Mouse (Mus musculus) midbrain, embryonic 10.5 days (tissue): ENCODE data around the gene Atf3. TPM values are rescaled to one million over a fixed set of nuclear protein-coding genes. Genes with fewer than 3 reads are reported as not detected.
"Not testable (repeated sequence)": the region's sequence is repeated elsewhere in the genome, so short reads cannot be mapped to it uniquely, and the experiment has no call there.

Source experiments
- DNase-seq: peaks from one replicate; pipeline ENCODE4 v3.0.0-alpha.2; 2017; ENCODE audit warnings: low spot score
- H3K27ac ChIP-seq: fragments of 300-500 bp; sonication (generic); replicated peaks from 2 replicates; pipeline ENCODE4 v1.5.1; 2016; ENCODE audit warnings: mild to moderate bottlenecking
- H3K27me3 ChIP-seq: fragments of 300-500 bp; sonication (generic); 2 replicates; pipeline ENCODE4 v1.6.1; 2016; ENCODE audit warnings: low read depth, mild to moderate bottlenecking; ENCODE audit not compliant: poor library complexity, severe bottlenecking
- H3K36me3 ChIP-seq: fragments of 300-500 bp; sonication (generic); 2 replicates; pipeline ENCODE4 v1.6.1; 2016; ENCODE audit warnings: mild to moderate bottlenecking, moderate library complexity
- H3K4me1 ChIP-seq: fragments of 300-500 bp; sonication (generic); 2 replicates; pipeline ENCODE4 v1.6.1; 2016
- H3K4me3 ChIP-seq: fragments of 300-500 bp; sonication (generic); 2 replicates; pipeline ENCODE4 v1.5.1; 2016; ENCODE audit warnings: mild to moderate bottlenecking, moderate library complexity
- H3K9me3 ChIP-seq: fragments of 300-500 bp; sonication (generic); replicated peaks from 2 replicates; pipeline ENCODE4 v1.6.1; 2016; ENCODE audit warnings: mild to moderate bottlenecking
- WGBS: fragments of 180-500 bp; shearing (Covaris S2); methylation state at CpG from one replicate; pipeline ENCODE4 v1.1.7; 2016; 5-methylcytosine and 5-hydroxymethylcytosine counted together
- polyA plus RNA-seq: library from polyadenylated mRNA; unstranded; fragments of >200 nt; fragmentation: Nextera tagmentation; extraction: Ambion mirVana; gene quantifications from 2 replicates; pipeline ENCODE4 v1.2.1, GENCODE M21; 2016

Gene Atf3
- polyA plus RNA-seq, 1 experiment from 2014 or later = 5.5 TPM

DNA sequence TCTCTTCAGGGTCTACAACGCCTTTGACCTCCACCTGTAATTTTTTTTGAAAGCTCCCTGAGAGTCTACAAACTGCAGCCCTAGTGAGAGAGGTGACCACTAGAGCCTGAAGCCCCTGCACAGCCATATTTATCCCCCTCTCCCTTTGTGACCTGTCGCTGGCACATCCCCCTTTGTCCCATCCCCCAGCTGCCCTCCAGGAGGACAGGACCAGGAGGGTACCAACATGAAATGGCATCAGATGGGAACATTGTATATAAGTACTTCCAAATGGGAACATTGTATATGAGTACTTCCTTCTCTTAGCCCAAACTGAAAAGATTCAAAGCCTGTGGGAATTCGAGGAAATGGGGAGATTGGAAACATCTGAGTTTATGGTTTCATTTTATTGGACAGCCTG is 53.1 kb downstream of the Atf3 start, which contains the start of gene Fam71a:
Fam71a (minus strand) TSS at position 101 of the 400 bp plus-strand sequence.
- H3K4me1 ChIP-seq = no peaks in the 10 kb centered on the region
- no peaks in the 10 kb centered on the region for H3K27me3 ChIP-seq
- no peak within 1 kb of the TSS for H3K27ac ChIP-seq
- no peak within 1 kb of the TSS for H3K4me3 ChIP-seq
- WGBS = 93% methylated on average over 3 of the region's 3 CpGs
- H3K9me3 ChIP-seq = peaks cover 5% of the 10 kb centered on the region; the same call in 1 of the 2 replicates
- no peak for DNase-seq
- no peaks in the 10 kb centered on the region for H3K36me3 ChIP-seq

DNA sequence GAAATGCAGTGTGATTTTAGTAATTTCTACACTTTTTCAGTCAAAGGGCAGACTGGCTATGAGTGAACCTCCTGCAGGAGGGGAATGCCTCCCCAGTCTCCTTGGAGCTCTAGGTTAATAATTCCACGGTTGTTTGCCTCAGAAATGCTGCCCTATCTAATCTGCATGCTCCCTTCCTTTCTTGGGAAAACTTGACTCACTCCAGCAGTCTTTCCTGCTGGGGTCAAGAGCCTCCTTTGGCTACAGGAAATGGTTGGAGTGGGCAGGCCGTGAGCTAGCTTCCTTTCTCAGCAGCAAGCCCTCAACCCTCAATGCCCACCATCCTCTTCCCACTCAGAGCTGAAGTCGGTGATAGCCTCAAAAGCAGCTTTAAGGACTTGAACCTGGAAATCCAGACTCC is 63.5 kb downstream of the Atf3 start:
- 59% methylated on average over 3 of the region's 3 CpGs for WGBS
- Histone ChIP-seq H3K36me3 (no peaks in the 10 kb centered on the region), H3K4me1 (no peaks in the 10 kb centered on the region), H3K9me3 (peaks cover 28% of the 10 kb centered on the region), H3K4me3 (no peak overlapping the region), H3K27ac (no peak overlapping the region), H3K27me3 (no peaks in the 10 kb centered on the region)
- no peak for DNase-seq

GRCm38 (mm10) chr1:191153052-191153451 is 64.8 kb downstream of the Atf3 start:
- no peak overlapping the region for H3K4me3 ChIP-seq
- peaks cover 28% of the 10 kb centered on the region for H3K9me3 ChIP-seq
- no peaks in the 10 kb centered on the region for H3K4me1 ChIP-seq
- WGBS = 14% methylated on average over 4 of the region's 4 CpGs
- peak; percentile 36 for DNase-seq
- no peak overlapping the region for H3K27ac ChIP-seq
- H3K36me3 ChIP-seq = no peaks in the 10 kb centered on the region
- no peaks in the 10 kb centered on the region for H3K27me3 ChIP-seq

DNA sequence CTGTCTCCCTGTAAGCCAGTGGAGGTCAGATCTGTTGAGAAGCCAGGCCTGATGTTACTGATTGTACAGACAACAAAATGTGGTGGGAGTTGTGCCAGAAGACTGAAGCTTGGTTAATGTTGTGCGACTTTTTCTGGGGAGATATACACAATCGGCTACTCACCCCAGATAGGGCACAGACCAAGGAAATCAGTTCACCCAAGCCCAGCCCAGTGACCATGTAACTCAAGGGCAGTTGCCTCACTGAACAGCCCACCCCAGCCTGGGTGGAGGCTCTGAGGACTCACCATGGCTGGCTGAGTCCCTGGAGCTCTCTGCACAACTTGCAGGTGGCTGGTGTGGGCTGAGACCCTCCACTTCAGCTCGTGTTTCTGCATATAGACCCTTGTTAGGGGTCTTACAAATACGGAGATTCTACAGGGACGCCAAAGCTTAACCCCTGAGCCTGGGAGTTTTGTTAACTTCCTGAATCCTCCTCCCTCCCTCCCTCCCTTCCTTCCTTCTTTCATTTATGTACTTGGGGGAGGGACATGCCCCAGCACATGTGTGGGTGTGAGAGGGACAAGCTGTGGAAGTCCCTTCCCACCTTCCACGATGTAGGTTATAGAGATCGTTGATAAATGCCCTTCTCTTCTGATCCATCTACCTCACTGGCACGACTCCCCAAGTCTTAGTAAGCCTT is 66.8 kb downstream of the Atf3 start:
- Histone ChIP-seq H3K27ac (no peak overlapping the region), H3K4me3 (no peak overlapping the region), H3K27me3 (no peaks in the 10 kb centered on the region), H3K9me3 (peaks cover 11% of the 10 kb centered on the region), H3K4me1 (no peaks in the 10 kb centered on the region), H3K36me3 (no peaks in the 10 kb centered on the region)
- no peak for DNase-seq
- 87% methylated on average over 8 of the region's 8 CpGs for WGBS

GRCm38 (mm10) chr1:191149489-191149888 is 68.3 kb downstream of the Atf3 start:
- not testable (repeated sequence) for DNase-seq, H3K27ac ChIP-seq, H3K9me3 ChIP-seq, H3K4me3 ChIP-seq, H3K4me1 ChIP-seq, H3K36me3 ChIP-seq, H3K27me3 ChIP-seq
- 88% methylated on average over 5 of the region's 5 CpGs for WGBS

GRCm38 (mm10) chr1:191140983-191141382 is 76.9 kb downstream of the Atf3 start:
- Histone ChIP-seq H3K4me1 (no peaks in the 10 kb centered on the region), H3K27me3 (no peaks in the 10 kb centered on the region), H3K4me3 (no peak overlapping the region), H3K9me3 (no peaks in the 10 kb centered on the region; the same call in 1 of the 2 replicates), H3K27ac (no peak overlapping the region), H3K36me3 (no peaks in the 10 kb centered on the region)
- WGBS = 86% methylated on average over 8 of the region's 8 CpGs
- no peak for DNase-seq

GRCm38 (mm10) chr1:191138874-191139495 is 78.9 kb downstream of the Atf3 start:
- Histone ChIP-seq H3K4me1 (no peaks in the 10 kb centered on the region), H3K27ac (no peak overlapping the region), H3K4me3 (no peak overlapping the region), H3K9me3 (no peaks in the 10 kb centered on the region; the same call in 1 of the 2 replicates), H3K27me3 (no peaks in the 10 kb centered on the region), H3K36me3 (no peaks in the 10 kb centered on the region)
- 74% methylated on average over 7 of the region's 7 CpGs for WGBS
- DNase-seq = no peak

DNA sequence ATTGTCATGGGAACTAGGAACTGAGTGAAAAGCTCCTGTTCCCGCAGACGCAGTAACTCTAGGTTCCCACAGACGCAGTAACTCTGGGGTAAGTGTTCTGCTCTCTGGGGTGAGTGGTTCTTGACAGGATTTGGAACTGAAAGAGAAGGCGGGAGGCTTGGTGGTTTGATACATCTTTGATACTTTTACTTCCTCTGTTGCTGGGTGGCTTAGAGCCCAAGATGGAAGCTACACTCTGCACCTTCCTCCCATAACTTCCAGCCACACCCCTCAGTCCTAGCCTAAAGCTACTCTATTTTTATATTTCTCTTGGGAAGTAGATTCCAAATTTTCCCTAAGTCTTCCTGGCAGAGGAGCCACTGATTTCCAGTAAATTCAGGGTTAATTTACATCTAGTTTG is 79.4 kb downstream of the Atf3 start:
- Histone ChIP-seq H3K36me3 (no peaks in the 10 kb centered on the region), H3K4me3 (no peak overlapping the region), H3K27me3 (no peaks in the 10 kb centered on the region), H3K9me3 (no peaks in the 10 kb centered on the region; the same call in 1 of the 2 replicates), H3K27ac (no peak overlapping the region), H3K4me1 (no peaks in the 10 kb centered on the region)
- no peak for DNase-seq
- 87% methylated on average over 4 of the region's 4 CpGs for WGBS

DNA sequence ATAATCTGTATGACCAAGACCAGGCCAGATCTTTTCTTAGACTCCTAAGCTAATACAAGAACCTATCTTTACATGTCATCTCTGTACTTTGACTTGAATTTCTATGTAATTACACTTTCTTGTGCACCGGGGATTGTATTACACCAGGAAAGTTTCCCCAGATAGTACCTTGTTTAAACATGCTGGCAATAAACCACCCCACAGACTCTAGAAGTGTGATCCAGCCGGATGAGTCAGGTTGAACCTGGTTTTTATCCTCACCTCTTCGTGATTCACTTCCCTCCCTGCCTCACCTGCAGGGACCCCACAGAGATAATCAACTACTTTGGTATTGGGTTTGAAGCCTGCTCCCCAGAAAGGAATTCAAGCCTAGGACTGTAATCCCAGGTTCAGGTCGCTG is 82.4 kb downstream of the Atf3 start:
- Histone ChIP-seq H3K4me1 (peaks cover 10% of the 10 kb centered on the region; the same call in 1 of the 2 replicates), H3K9me3 (no peaks in the 10 kb centered on the region), H3K27me3 (no peaks in the 10 kb centered on the region), H3K36me3 (no peaks in the 10 kb centered on the region), H3K27ac (no peak overlapping the region), H3K4me3 (no peak overlapping the region)
- no peak for DNase-seq
- WGBS = 57% methylated on average over 4 of the region's 4 CpGs

DNA sequence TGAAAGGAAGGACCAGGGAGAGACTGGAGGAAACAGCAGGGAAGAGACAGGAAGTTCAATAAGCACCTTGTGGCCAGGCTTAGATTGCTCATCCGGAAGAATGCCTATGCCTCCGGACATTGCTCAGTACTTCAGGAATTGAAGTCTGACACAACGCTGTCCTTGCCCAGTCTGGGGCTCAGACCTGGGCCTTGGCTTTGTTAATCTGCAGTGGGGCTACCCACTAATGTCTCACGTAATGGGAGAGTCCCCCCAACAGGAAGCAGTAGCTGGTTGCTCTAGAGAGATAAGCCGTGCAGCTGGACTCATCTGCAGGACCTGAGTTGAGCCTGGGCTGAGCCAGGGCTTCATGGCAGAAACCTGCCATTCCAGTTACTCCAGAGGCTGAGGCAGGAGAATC is 84.9 kb downstream of the Atf3 start:
- Histone ChIP-seq H3K4me1 (peaks cover 10% of the 10 kb centered on the region; the same call in 1 of the 2 replicates), H3K27ac (0 out of 2 replicates have a peak overlapping the region, but pooled peaks have one; percentile 46), H3K4me3 (no peak overlapping the region), H3K36me3 (no peaks in the 10 kb centered on the region), H3K9me3 (peaks cover 13% of the 10 kb centered on the region), H3K27me3 (no peaks in the 10 kb centered on the region)
- 70% methylated on average over 5 of the region's 5 CpGs for WGBS
- DNase-seq = no peak

GRCm38 (mm10) chr1:191132240-191132639 is 85.6 kb downstream of the Atf3 start:
- Histone ChIP-seq H3K9me3 (peaks cover 13% of the 10 kb centered on the region), H3K36me3 (no peaks in the 10 kb centered on the region), H3K4me1 (peaks cover 10% of the 10 kb centered on the region; the same call in 1 of the 2 replicates), H3K27me3 (no peaks in the 10 kb centered on the region), H3K27ac (no peak overlapping the region), H3K4me3 (no peak overlapping the region)
- 70% methylated on average over 5 of the region's 5 CpGs for WGBS
- DNase-seq = no peak

- H3K4me3 ChIP-seq = no peak overlapping the region
- 89% methylated on average over 2 of the region's 2 CpGs for WGBS
- peaks cover 13% of the 10 kb centered on the region for H3K9me3 ChIP-seq
- peaks cover 10% of the 10 kb centered on the region; the same call in 1 of the 2 replicates for H3K4me1 ChIP-seq
- H3K36me3 ChIP-seq = no peaks in the 10 kb centered on the region
- no peak for DNase-seq
- no peaks in the 10 kb centered on the region for H3K27me3 ChIP-seq
- no peak overlapping the region for H3K27ac ChIP-seq
Observed at GRCm38 (mm10) chr1:191131692-191132091, 86.1 kb downstream of the Atf3 start.
